Mouse (Mus musculus) liver, embryonic 15.5 days (tissue): Measurements from ENCODE around the gene Fhl1. TPM values are rescaled to one million over a fixed set of nuclear protein-coding genes. Genes with fewer than 3 reads are reported as not detected.
A peak's percentile ranks its signal among the peaks of the same experiment; 100 is the strongest.

Experiments used
- ATAC-seq: fragments of 200-750 bp; cut with Nextera tagmentation; 2 replicates; pipeline ENCODE4 v1.8.0; 2017; ENCODE audit warnings: moderate number of reproducible peaks, mild to moderate bottlenecking, moderate library complexity; ENCODE audit not compliant: insufficient read depth
- H3K27ac ChIP-seq: fragments of 300-500 bp; sonication (generic); replicated peaks from 2 replicates; pipeline ENCODE4 v1.5.1; 2015; ENCODE audit warnings: mild to moderate bottlenecking, inconsistent platforms
- H3K27me3 ChIP-seq: fragments of 300-500 bp; sonication (generic); 2 replicates; pipeline ENCODE4 v1.6.1; 2015; ENCODE audit warnings: mild to moderate bottlenecking, inconsistent platforms
- H3K36me3 ChIP-seq: fragments of 300-500 bp; sonication (generic); replicated peaks from 2 replicates; pipeline ENCODE4 v1.6.1; 2015; ENCODE audit warnings: moderate library complexity, mild to moderate bottlenecking, inconsistent platforms
- H3K4me1 ChIP-seq: fragments of 300-500 bp; sonication (generic); replicated peaks from 2 replicates; pipeline ENCODE4 v1.6.1; 2015; ENCODE audit warnings: inconsistent platforms
- H3K4me2 ChIP-seq: fragments of 300-500 bp; sonication (generic); 2 replicates; pipeline ENCODE4 v1.6.1; 2015; ENCODE audit warnings: moderate library complexity, mild to moderate bottlenecking, inconsistent platforms
- H3K4me3 ChIP-seq: fragments of 300-500 bp; sonication (generic); replicated peaks from 2 replicates; pipeline ENCODE4 v1.5.1; 2015; ENCODE audit warnings: mild to moderate bottlenecking, inconsistent platforms
- H3K9ac ChIP-seq: fragments of 300-500 bp; sonication (generic); 2 replicates; pipeline ENCODE4 v1.6.1; 2015; ENCODE audit warnings: moderate library complexity, mild to moderate bottlenecking, inconsistent platforms
- H3K9me3 ChIP-seq: fragments of 300-500 bp; sonication (generic); replicated peaks from 2 replicates; pipeline ENCODE4 v1.6.1; 2016; ENCODE audit warnings: inconsistent platforms
- WGBS: fragments of 180-500 bp; shearing (Covaris S2); methylation state at CpG from one replicate; pipeline ENCODE4 v1.1.7; 2015; ENCODE audit warnings: mixed read lengths; ENCODE audit not compliant: insufficient replicate concordance; 5-methylcytosine and 5-hydroxymethylcytosine counted together
- polyA plus RNA-seq: library from polyadenylated mRNA; unstranded; fragments of >200 nt; fragmentation: Nextera tagmentation; extraction: Ambion mirVana; gene quantifications from 2 replicates; pipeline ENCODE4 v1.2.1, GENCODE M21; 2015

Gene Fhl1
- polyA plus RNA-seq = 17.6 and 22.2 TPM in 2 replicates

- WGBS = 12% methylated on average over 73 of the region's 106 CpGs
- ATAC-seq = peak; percentile 45
- Histone ChIP-seq H3K4me3 (peak within 1 kb of the TSS; percentile 55), H3K27me3 (peaks cover 44% of the 10 kb centered on the region), H3K9me3 (no peaks in the 10 kb centered on the region), H3K27ac (no peak within 1 kb of the TSS), H3K36me3 (no peaks in the 10 kb centered on the region), H3K9ac (peak within 1 kb of the TSS; percentile 37; the same call in 1 of the 2 replicates), H3K4me2 (peak within 1 kb of the TSS; percentile 77), H3K4me1 (peaks cover 19% of the 10 kb centered on the region)
These were observed at the start of gene Fhl1 for GRCm38 (mm10) chrX:56731306-56732201. Fhl1 (plus strand) TSS chrX:56731787.

DNA sequence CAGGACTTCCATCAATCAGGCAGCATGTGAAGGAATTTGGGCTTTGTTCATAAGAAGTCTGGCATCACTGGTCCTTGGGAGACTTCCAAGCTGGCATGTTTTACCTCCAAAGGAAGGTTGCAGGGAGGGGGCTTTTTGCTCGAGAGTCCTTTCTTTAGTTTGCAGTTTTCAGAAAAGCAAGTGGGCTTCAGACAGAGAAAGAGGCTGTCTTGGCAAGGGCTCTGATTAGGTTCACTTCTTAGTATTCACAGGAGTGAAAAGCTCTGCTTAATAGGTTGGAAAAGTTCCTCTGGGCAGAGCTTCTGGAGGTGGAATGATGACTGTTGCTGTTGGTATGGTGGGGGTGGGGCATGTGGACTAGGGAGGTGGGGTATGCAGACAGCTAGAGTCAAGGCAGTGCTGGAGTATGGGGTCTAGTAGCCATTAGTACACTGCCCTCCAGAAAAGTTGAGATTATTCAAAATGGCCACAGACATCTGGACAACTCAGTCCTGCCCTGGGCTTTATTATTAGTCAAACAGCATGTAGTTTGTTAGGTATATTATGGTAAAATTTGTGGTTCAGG, 49.3 kb upstream of the Fhl1 start:
- Histone ChIP-seq H3K4me2 (no peak overlapping the region), H3K4me1 (no peaks in the 10 kb centered on the region), H3K4me3 (no peak overlapping the region), H3K27ac (no peak overlapping the region), H3K9ac (no peak overlapping the region), H3K36me3 (no peaks in the 10 kb centered on the region), H3K9me3 (no peaks in the 10 kb centered on the region), H3K27me3 (no peaks in the 10 kb centered on the region)
- no peak for ATAC-seq
- WGBS = 59% methylated on average over 1 of the region's 1 CpGs

- Histone ChIP-seq H3K9me3 (no peaks in the 10 kb centered on the region), H3K27me3 (no peaks in the 10 kb centered on the region), H3K4me2 (no peak overlapping the region), H3K36me3 (no peaks in the 10 kb centered on the region), H3K27ac (no peak overlapping the region), H3K9ac (no peak overlapping the region), H3K4me3 (no peak overlapping the region), H3K4me1 (no peaks in the 10 kb centered on the region)
- ATAC-seq = no peak
- 61% methylated on average over 10 of the region's 10 CpGs for WGBS
These were observed 48.1 kb upstream of the Fhl1 start for GRCm38 (mm10) chrX:56683521-56683920.

DNA sequence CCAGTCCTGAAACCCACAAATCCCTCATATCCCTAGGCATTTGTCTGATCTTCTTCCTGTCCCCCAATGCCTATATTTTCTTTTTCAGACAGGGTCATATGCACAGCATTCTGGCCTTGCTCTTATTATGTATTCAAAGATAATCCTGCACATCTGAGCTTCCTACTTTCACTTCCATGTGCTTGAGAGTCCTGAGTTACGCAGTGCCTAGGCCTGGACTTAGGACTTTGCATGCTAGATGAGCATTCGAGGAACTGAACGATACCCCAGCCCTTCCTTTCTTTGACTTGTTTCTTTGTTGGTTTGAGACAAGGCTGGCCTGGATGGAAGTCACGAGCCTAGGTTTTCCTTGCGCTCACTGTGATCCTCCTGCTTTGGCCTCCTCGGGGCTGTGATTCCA, 39.0 kb upstream of the Fhl1 start:
- no peak for ATAC-seq
- Histone ChIP-seq H3K27me3 (no peaks in the 10 kb centered on the region), H3K4me2 (no peak overlapping the region), H3K4me3 (no peak overlapping the region), H3K4me1 (no peaks in the 10 kb centered on the region), H3K9ac (no peak overlapping the region), H3K36me3 (no peaks in the 10 kb centered on the region), H3K9me3 (no peaks in the 10 kb centered on the region), H3K27ac (no peak overlapping the region)
- WGBS = 59% methylated on average over 6 of the region's 6 CpGs

GRCm38 (mm10) chrX:56694539-56694938, 37.0 kb upstream of the Fhl1 start:
- no peak overlapping the region for H3K4me2 ChIP-seq
- H3K4me1 ChIP-seq = no peaks in the 10 kb centered on the region
- no peak overlapping the region for H3K9ac ChIP-seq
- H3K36me3 ChIP-seq = no peaks in the 10 kb centered on the region
- H3K27ac ChIP-seq = no peak overlapping the region
- no peaks in the 10 kb centered on the region for H3K9me3 ChIP-seq
- 81% methylated on average over 2 of the region's 2 CpGs for WGBS
- H3K27me3 ChIP-seq = no peaks in the 10 kb centered on the region
- no peak overlapping the region for H3K4me3 ChIP-seq
- no peak for ATAC-seq

GRCm38 (mm10) chrX:56697199-56697780, 34.3 kb upstream of the Fhl1 start:
- Histone ChIP-seq H3K9ac (no peak overlapping the region), H3K27ac (no peak overlapping the region), H3K27me3 (no peaks in the 10 kb centered on the region), H3K36me3 (no peaks in the 10 kb centered on the region), H3K4me2 (no peak overlapping the region), H3K9me3 (no peaks in the 10 kb centered on the region), H3K4me1 (no peaks in the 10 kb centered on the region), H3K4me3 (no peak overlapping the region)
- ATAC-seq = no peak
- 75% methylated on average over 6 of the region's 6 CpGs for WGBS

GRCm38 (mm10) chrX:56697886-56698285, 33.7 kb upstream of the Fhl1 start:
- no peak for ATAC-seq

DNA sequence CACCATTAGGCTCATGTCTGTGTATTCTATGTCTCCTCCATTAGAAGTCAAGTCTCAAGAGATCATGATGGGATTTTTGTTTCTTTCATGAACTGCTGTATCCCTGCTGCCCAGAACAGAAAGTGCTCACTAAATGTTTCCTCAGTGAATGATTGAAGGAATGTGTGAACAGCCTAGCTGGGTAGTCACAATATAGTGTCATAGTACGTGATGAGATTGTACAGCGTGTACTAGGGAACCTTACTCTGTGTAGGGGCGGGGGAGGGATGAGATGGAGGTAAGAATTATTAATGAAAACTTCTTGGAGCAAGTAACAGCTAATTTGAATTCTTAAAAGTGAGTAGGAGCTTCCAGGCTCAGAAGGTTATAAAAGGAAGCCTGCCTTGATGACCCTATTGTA, 30.3 kb upstream of the Fhl1 start:
- no peak for ATAC-seq
- no peak overlapping the region for H3K4me3 ChIP-seq
- H3K9me3 ChIP-seq = no peaks in the 10 kb centered on the region
- H3K9ac ChIP-seq = no peak overlapping the region
- H3K27ac ChIP-seq = no peak overlapping the region
- no peaks in the 10 kb centered on the region for H3K4me1 ChIP-seq
- no peak overlapping the region for H3K4me2 ChIP-seq
- H3K36me3 ChIP-seq = no peaks in the 10 kb centered on the region
- WGBS = 57% methylated on average over 3 of the region's 3 CpGs
- H3K27me3 ChIP-seq = no peaks in the 10 kb centered on the region

More at GRCm38 (mm10) chrX:56697886-56698285, 33.7 kb upstream of the Fhl1 start:
- Histone ChIP-seq H3K27ac (no peak overlapping the region), H3K27me3 (no peaks in the 10 kb centered on the region), H3K36me3 (no peaks in the 10 kb centered on the region), H3K9me3 (no peaks in the 10 kb centered on the region), H3K4me3 (no peak overlapping the region), H3K4me1 (no peaks in the 10 kb centered on the region), H3K9ac (no peak overlapping the region), H3K4me2 (no peak overlapping the region)
- 45% methylated on average over 4 of the region's 4 CpGs for WGBS

DNA sequence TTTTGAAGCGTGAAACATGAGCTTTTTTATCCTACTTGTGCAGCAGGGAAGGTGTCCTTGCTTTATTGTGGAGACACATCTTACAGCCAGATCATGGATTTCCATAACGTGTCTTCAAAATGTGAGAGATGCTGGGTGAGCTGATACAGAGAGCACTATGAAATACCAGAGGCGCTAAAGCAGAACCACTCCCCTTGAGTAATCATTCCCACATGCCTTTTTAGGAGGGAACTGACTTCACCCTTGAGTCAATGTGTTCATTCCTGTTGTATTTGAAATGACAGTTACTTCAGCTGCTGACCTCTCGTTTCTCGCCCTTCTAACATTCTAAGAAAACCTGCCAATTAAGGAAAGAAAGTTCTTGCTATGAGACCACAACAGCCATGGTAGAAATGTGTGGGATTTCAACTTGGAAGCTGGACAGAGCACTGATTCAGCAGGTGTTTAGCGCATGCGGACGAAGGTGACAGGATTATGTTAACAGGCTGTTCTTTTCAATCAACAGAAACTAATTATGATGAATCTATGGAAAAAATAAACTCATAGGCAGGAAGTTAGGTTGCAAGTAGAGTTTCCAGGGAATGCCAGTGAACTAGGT, 27.5 kb upstream of the Fhl1 start:
- Histone ChIP-seq H3K27ac (no peak overlapping the region), H3K9ac (no peak overlapping the region), H3K36me3 (no peaks in the 10 kb centered on the region), H3K4me1 (no peaks in the 10 kb centered on the region), H3K4me2 (no peak overlapping the region), H3K9me3 (no peaks in the 10 kb centered on the region), H3K4me3 (no peak overlapping the region), H3K27me3 (no peaks in the 10 kb centered on the region)
- 66% methylated on average over 8 of the region's 8 CpGs for WGBS
- no peak for ATAC-seq

DNA sequence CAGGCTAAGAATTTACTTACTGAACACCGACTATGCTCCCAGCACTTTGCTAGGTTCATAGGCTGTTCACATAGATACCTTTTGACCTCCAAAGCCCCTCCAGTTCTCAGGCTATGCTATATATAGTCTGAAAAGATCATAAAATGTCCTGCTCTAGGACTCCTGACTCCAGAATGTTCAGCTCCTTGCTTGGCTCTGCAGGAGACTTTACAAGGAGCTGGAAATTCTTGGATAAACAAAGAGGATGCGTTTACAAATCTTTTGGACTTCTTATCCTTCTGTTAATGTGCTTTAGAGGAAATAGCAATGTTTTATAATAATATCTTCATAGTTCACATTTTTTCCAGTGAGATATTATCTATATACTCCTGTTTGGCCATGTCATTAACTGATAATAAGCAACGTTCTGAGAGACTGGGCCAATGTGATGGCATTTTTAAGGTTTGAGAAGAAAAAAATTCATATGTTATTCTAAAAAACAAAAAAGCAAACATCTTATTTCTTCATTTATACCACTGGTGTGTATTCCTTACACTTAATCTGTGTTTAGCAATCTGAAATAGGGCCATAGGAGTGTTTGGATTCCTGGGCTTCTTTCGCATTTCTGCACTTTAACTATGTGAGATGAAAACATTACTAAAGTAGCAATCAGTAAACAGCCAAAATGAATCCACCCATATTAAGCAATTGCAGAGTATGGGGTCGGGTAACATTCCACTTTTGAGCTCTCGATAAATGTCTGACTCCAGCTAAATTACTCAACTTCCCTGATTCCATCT, 22.8 kb upstream of the Fhl1 start:
- no peak for ATAC-seq
- Histone ChIP-seq H3K4me1 (no peaks in the 10 kb centered on the region), H3K27me3 (no peaks in the 10 kb centered on the region), H3K4me2 (no peak overlapping the region), H3K27ac (no peak overlapping the region), H3K4me3 (no peak overlapping the region), H3K9ac (no peak overlapping the region), H3K9me3 (no peaks in the 10 kb centered on the region), H3K36me3 (no peaks in the 10 kb centered on the region)
- 51% methylated on average over 6 of the region's 6 CpGs for WGBS
